Mouse (Mus musculus): ENCODE measurements around the gene Pdxk. TPM values are rescaled to one million over a fixed set of nuclear protein-coding genes. Genes with fewer than 3 reads are reported as not detected.

Gene Pdxk
- polyA plus RNA-seq, 1 experiment from 2014 or later: 13.9 TPM

- Histone ChIP-seq H3K36me3 (no peaks in the 10 kb centered on the region), H3K4me1 (peaks cover 6% of the 10 kb centered on the region; the same call in 1 of the 2 replicates), H3K4me3 (no peak overlapping the region), H3K27me3 (no peaks in the 10 kb centered on the region), H3K9me3 (no peaks in the 10 kb centered on the region), H3K4me2 (replicated peaks) (no peak overlapping the region), H3K27ac (replicated peaks) (no peak overlapping the region), H3K9ac (replicated peaks) (no peak overlapping the region)
- 21% methylated on average over 10 of the region's 10 CpGs for WGBS
- ATAC-seq (replicated peaks): 0 out of 2 replicates have a peak, but pooled peaks have one; percentile 29
These were observed 7.1 kb downstream of the Pdxk start for GRCm38 (mm10) chr10:78457495-78458347.

GRCm38 (mm10) chr10:78456696-78457095 is 8.1 kb downstream of the Pdxk start:
- no peak for ATAC-seq (replicated peaks)

GRCm38 (mm10) chr10:78452641-78453040 is 12.1 kb downstream of the Pdxk start:
- 35% methylated on average over 4 of the region's 4 CpGs for WGBS
- H3K9me3 ChIP-seq: no peaks in the 10 kb centered on the region
- H3K9ac ChIP-seq (replicated peaks): no peak overlapping the region
- H3K27me3 ChIP-seq: no peaks in the 10 kb centered on the region
- no peak overlapping the region for H3K4me2 ChIP-seq (replicated peaks)
- no peak overlapping the region for H3K4me3 ChIP-seq
- no peaks in the 10 kb centered on the region for H3K36me3 ChIP-seq
- no peak for ATAC-seq (replicated peaks)
- peaks cover 6% of the 10 kb centered on the region; the same call in 1 of the 2 replicates for H3K4me1 ChIP-seq
- H3K27ac ChIP-seq (replicated peaks): no peak overlapping the region

More at GRCm38 (mm10) chr10:78456696-78457095, 8.1 kb downstream of the Pdxk start:
- H3K27ac ChIP-seq (replicated peaks): peak overlapping the region; percentile 53; the same call in 1 of the 2 replicates
- peaks cover 6% of the 10 kb centered on the region; the same call in 1 of the 2 replicates for H3K4me1 ChIP-seq
- 49% methylated on average over 13 of the region's 13 CpGs for WGBS
- no peak overlapping the region for H3K4me3 ChIP-seq
- no peak overlapping the region for H3K9ac ChIP-seq (replicated peaks)
- no peaks in the 10 kb centered on the region for H3K9me3 ChIP-seq
- no peaks in the 10 kb centered on the region for H3K36me3 ChIP-seq
- no peaks in the 10 kb centered on the region for H3K27me3 ChIP-seq
- H3K4me2 ChIP-seq (replicated peaks): no peak overlapping the region

GRCm38 (mm10) chr10:78450761-78451160 is 14.0 kb downstream of the Pdxk start:
- Histone ChIP-seq H3K4me3 (no peak overlapping the region), H3K4me1 (no peaks in the 10 kb centered on the region), H3K9ac (replicated peaks) (no peak overlapping the region), H3K27ac (replicated peaks) (no peak overlapping the region), H3K4me2 (replicated peaks) (no peak overlapping the region), H3K27me3 (no peaks in the 10 kb centered on the region), H3K36me3 (peaks cover 4% of the 10 kb centered on the region; the same call in 1 of the 2 replicates), H3K9me3 (no peaks in the 10 kb centered on the region)
- WGBS: 91% methylated on average over 5 of the region's 5 CpGs
- no peak for ATAC-seq (replicated peaks)

GRCm38 (mm10) chr10:78447396-78447795 is 17.4 kb downstream of the Pdxk start:
- peaks cover 4% of the 10 kb centered on the region; the same call in 1 of the 2 replicates for H3K36me3 ChIP-seq
- H3K4me3 ChIP-seq: no peak overlapping the region
- H3K4me1 ChIP-seq: no peaks in the 10 kb centered on the region
- H3K9ac ChIP-seq (replicated peaks): no peak overlapping the region
- no peak overlapping the region for H3K27ac ChIP-seq (replicated peaks)
- no peak overlapping the region for H3K4me2 ChIP-seq (replicated peaks)
- H3K27me3 ChIP-seq: no peaks in the 10 kb centered on the region
- no peak for ATAC-seq (replicated peaks)
- no peaks in the 10 kb centered on the region for H3K9me3 ChIP-seq
- 91% methylated on average over 3 of the region's 3 CpGs for WGBS

- no peaks in the 10 kb centered on the region for H3K27me3 ChIP-seq
- ATAC-seq (replicated peaks): no peak
- H3K4me3 ChIP-seq: no peak overlapping the region
- H3K4me1 ChIP-seq: no peaks in the 10 kb centered on the region
- peaks cover 4% of the 10 kb centered on the region; the same call in 1 of the 2 replicates for H3K36me3 ChIP-seq
- H3K4me2 ChIP-seq (replicated peaks): no peak overlapping the region
- 95% methylated on average over 3 of the region's 3 CpGs for WGBS
- no peak overlapping the region for H3K27ac ChIP-seq (replicated peaks)
- H3K9me3 ChIP-seq: no peaks in the 10 kb centered on the region
- no peak overlapping the region for H3K9ac ChIP-seq (replicated peaks)
These were observed 18.6 kb downstream of the Pdxk start for GRCm38 (mm10) chr10:78446195-78446594.

- Histone ChIP-seq H3K4me1 (no peaks in the 10 kb centered on the region), H3K4me2 (replicated peaks) (no peak overlapping the region), H3K4me3 (no peak overlapping the region), H3K36me3 (peaks cover 4% of the 10 kb centered on the region; the same call in 1 of the 2 replicates), H3K9ac (replicated peaks) (no peak overlapping the region), H3K9me3 (no peaks in the 10 kb centered on the region), H3K27ac (replicated peaks) (no peak overlapping the region), H3K27me3 (no peaks in the 10 kb centered on the region)
- WGBS: 91% methylated on average over 3 of the region's 3 CpGs
- ATAC-seq (replicated peaks): no peak
These were observed 22.5 kb downstream of the Pdxk start for GRCm38 (mm10) chr10:78442292-78442691.

GRCm38 (mm10) chr10:78441606-78442005 is 23.2 kb downstream of the Pdxk start:
- H3K27ac ChIP-seq (replicated peaks): no peak overlapping the region
- H3K9me3 ChIP-seq: no peaks in the 10 kb centered on the region
- H3K4me2 ChIP-seq (replicated peaks): no peak overlapping the region
- WGBS: 78% methylated on average over 5 of the region's 5 CpGs
- H3K4me3 ChIP-seq: no peak overlapping the region
- peaks cover 4% of the 10 kb centered on the region; the same call in 1 of the 2 replicates for H3K36me3 ChIP-seq
- no peaks in the 10 kb centered on the region for H3K27me3 ChIP-seq
- no peaks in the 10 kb centered on the region for H3K4me1 ChIP-seq
- no peak for ATAC-seq (replicated peaks)
- H3K9ac ChIP-seq (replicated peaks): no peak overlapping the region

- no peak overlapping the region for H3K4me2 ChIP-seq (replicated peaks)
- no peak overlapping the region for H3K4me3 ChIP-seq
- H3K4me1 ChIP-seq: no peaks in the 10 kb centered on the region
- WGBS: 69% methylated on average over 9 of the region's 9 CpGs
- no peaks in the 10 kb centered on the region for H3K36me3 ChIP-seq
- no peak overlapping the region for H3K9ac ChIP-seq (replicated peaks)
- no peak for ATAC-seq (replicated peaks)
- no peaks in the 10 kb centered on the region for H3K9me3 ChIP-seq
- no peaks in the 10 kb centered on the region for H3K27me3 ChIP-seq
- H3K27ac ChIP-seq (replicated peaks): no peak overlapping the region
These were observed 24.0 kb downstream of the Pdxk start for GRCm38 (mm10) chr10:78440812-78441211.

- no peak overlapping the region for H3K9ac ChIP-seq (replicated peaks)
- no peaks in the 10 kb centered on the region for H3K36me3 ChIP-seq
- H3K27me3 ChIP-seq: no peaks in the 10 kb centered on the region
- no peaks in the 10 kb centered on the region for H3K9me3 ChIP-seq
- WGBS: 91% methylated on average over 7 of the region's 7 CpGs
- no peak overlapping the region for H3K27ac ChIP-seq (replicated peaks)
- no peak overlapping the region for H3K4me2 ChIP-seq (replicated peaks)
- H3K4me3 ChIP-seq: no peak overlapping the region
- H3K4me1 ChIP-seq: no peaks in the 10 kb centered on the region
- no peak for ATAC-seq (replicated peaks)
These were observed 24.8 kb downstream of the Pdxk start for GRCm38 (mm10) chr10:78439990-78440389.

- Histone ChIP-seq H3K36me3 (no peaks in the 10 kb centered on the region), H3K4me3 (no peak overlapping the region), H3K9me3 (no peaks in the 10 kb centered on the region), H3K4me2 (replicated peaks) (no peak overlapping the region), H3K27me3 (no peaks in the 10 kb centered on the region), H3K4me1 (no peaks in the 10 kb centered on the region), H3K27ac (replicated peaks) (no peak overlapping the region), H3K9ac (replicated peaks) (no peak overlapping the region)
- no peak for ATAC-seq (replicated peaks)
- 67% methylated on average over 5 of the region's 5 CpGs for WGBS
These were observed 25.2 kb downstream of the Pdxk start for GRCm38 (mm10) chr10:78439550-78439949.

- Histone ChIP-seq H3K9me3 (no peaks in the 10 kb centered on the region), H3K4me3 (no peak overlapping the region), H3K4me2 (replicated peaks) (no peak overlapping the region), H3K9ac (replicated peaks) (no peak overlapping the region), H3K4me1 (no peaks in the 10 kb centered on the region), H3K36me3 (no peaks in the 10 kb centered on the region), H3K27me3 (no peaks in the 10 kb centered on the region), H3K27ac (replicated peaks) (peak overlapping the region; percentile 43; the same call in 1 of the 2 replicates)
- peak; percentile 36 for ATAC-seq (replicated peaks)
- 21% methylated on average over 5 of the region's 5 CpGs for WGBS
These were observed 26.7 kb downstream of the Pdxk start for GRCm38 (mm10) chr10:78438094-78438493.
